Comparison of ENCODE assay signal across 8 mouse cellular contexts in the genomic region with DNA sequence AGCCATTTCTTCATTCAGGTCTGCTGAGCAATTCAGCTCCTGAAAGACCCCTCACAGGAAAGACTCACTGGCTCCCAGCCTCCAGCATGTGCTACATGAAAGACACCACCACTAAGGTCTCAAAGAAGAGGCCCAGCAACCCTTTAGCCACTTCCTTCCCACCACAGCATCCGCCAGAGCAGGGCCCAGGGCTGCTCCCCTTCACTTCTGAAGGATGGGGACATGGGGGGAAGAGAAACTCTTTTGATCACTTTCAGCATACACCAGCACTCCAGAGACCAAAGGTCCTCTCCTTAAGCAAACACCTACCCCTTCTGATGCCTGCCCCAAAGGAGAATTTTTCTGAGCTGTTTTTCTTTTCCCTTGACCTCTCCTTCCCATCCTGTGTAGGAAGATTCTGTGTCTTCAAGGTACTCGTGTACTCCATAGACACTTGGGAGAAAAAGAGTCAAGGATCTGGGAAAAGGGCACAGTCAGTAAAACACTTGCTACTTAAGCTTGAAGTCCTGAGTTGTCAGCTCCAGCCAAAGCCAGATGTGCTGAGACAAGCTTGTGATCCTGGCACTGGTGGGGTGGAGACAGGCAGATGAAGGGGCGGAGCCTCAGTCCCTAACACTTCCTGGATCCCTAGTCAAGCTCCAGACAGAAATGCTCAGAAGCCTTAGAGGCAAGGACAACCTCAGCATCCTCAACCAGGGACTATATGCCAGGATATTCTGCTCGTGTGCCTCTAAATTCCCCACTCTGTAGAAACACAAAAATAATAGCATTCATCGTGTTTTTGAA. TPM values are rescaled to one million over a fixed set of nuclear protein-coding genes. Genes with fewer than 3 reads are reported as not detected.
A peak's percentile ranks its signal among the peaks of the same experiment; 100 is the strongest.
DNase-seq lines count a peak whose midpoint lies in the region; ATAC-seq lines count a peak whose summit lies in the region.
"Had no signal": no experiment of that assay in that cellular context is flagged by ENCODE, and none has a peak within 500 bp of the region (broad histone marks: within the 10 kb centered on the region; RNA-seq: fewer than 3 reads in every experiment).

No protein-coding gene starts in this region.

- DNase-seq in CD4-positive helper T cell, adult 2 months (ENCODE audit: low read depth, low spot score), result peak; percentile 62
- DNase-seq in ES-CJ7 (ENCODE audit: low read depth, low spot score), result peak; percentile 43
- peak; percentile 30 to 43 for DNase-seq in lung, postnatal 4 days
- peak; percentile 50 to 63 for DNase-seq in thymus, postnatal 36 days
- no peak for DNase-seq in adrenal gland, adult 2 months
- no peak for DNase-seq in forebrain, embryonic 10.5 days (ENCODE audit: extremely low spot score, low spot score)

- H3K4me2 ChIP-seq in intestine, embryonic 15.5 days (replicated peaks), result no peak overlapping the region

- H3K36me3 ChIP-seq in intestine, embryonic 15.5 days, result no peaks in the 10 kb centered on the region
- no peaks in the 10 kb centered on the region for H3K36me3 ChIP-seq in forebrain, embryonic 10.5 days (replicated peaks)

- ATAC-seq in intestine, embryonic 15.5 days, result peak; percentile 84

- H3K9me3 ChIP-seq in intestine, embryonic 15.5 days, result no peaks in the 10 kb centered on the region
- no peaks in the 10 kb centered on the region for H3K9me3 ChIP-seq in forebrain, embryonic 10.5 days

- H3K9ac ChIP-seq in intestine, embryonic 15.5 days, result no peak overlapping the region

- H3K27me3 ChIP-seq in intestine, embryonic 15.5 days (replicated peaks), result no peaks in the 10 kb centered on the region
- H3K27me3 ChIP-seq in forebrain, embryonic 10.5 days (ENCODE audit: poor library complexity, severe bottlenecking), result no peaks in the 10 kb centered on the region

- H3K4me3 ChIP-seq in intestine, embryonic 15.5 days (replicated peaks), result no peak overlapping the region
- no peak overlapping the region for H3K4me3 ChIP-seq in forebrain, embryonic 10.5 days
- H3K4me3 ChIP-seq: erythroblast, embryonic 14.5 days had no signal

- H3K4me1 ChIP-seq in intestine, embryonic 15.5 days (replicated peaks), result peaks cover 4% of the 10 kb centered on the region; the same call in 1 of the 2 replicates
- peaks cover 20% of the 10 kb centered on the region for H3K4me1 ChIP-seq in forebrain, embryonic 10.5 days

- no peak overlapping the region for H3K27ac ChIP-seq in intestine, embryonic 15.5 days
- H3K27ac ChIP-seq in forebrain, embryonic 10.5 days, result no peak overlapping the region; the same call in 1 of the 2 replicates

- WGBS in intestine, embryonic 15.5 days, result 47% methylated on average over 5 of the region's 5 CpGs
- 60% methylated on average over 5 of the region's 5 CpGs for WGBS in forebrain, embryonic 10.5 days

RNA-seq across cellular contexts. Expression of a gene that starts 53.6 kb away (rescaled TPM):
- polyA plus RNA-seq in intestine, embryonic 15.5 days (2015; fragmentation: Nextera tagmentation; extraction: Ambion mirVana), result 0.85 and 0.88 TPM in 2 replicates
- total RNA-seq in adrenal gland, adult 2 months (2021), result under 1 TPM in 1 of 2 experiments, not detected in 1; 0.86 TPM
- 0.58 and 2.6 TPM in 2 replicates for polyA plus RNA-seq in adrenal gland, adult 2 months (2012; rRNA removed)
- 9.8 and 9.9 TPM in 2 replicates for polyA plus RNA-seq in forebrain, embryonic 10.5 days (2016; fragmentation: Nextera tagmentation; extraction: Ambion mirVana)
- polyA plus RNA-seq: erythroblast, embryonic 14.5 days had no signal

Comparison
In these comparisons a context has a peak if more than half of its experiments do, and no peak if none do; other contexts are left out.
1. DNase-seq: peak in CD4-positive helper T cell, adult 2 months (single experiment), ES-CJ7 (single experiment), lung, postnatal 4 days (2 of 2) and thymus, postnatal 36 days (2 of 2); none in adrenal gland, adult 2 months (single experiment) and forebrain, embryonic 10.5 days (single experiment).